Mouse (Mus musculus) hindbrain, embryonic 15.5 days (tissue): Measurements from ENCODE around the gene Col4a2. TPM values are rescaled to one million over a fixed set of nuclear protein-coding genes. Genes with fewer than 3 reads are reported as not detected.
A peak's percentile ranks its signal among the peaks of the same experiment; 100 is the strongest.
"Not testable (repeated sequence)": the region's sequence is repeated elsewhere in the genome, so short reads cannot be mapped to it uniquely, and the experiment has no call there.

Source experiments
- ATAC-seq: fragments of 200-750 bp; cut with Nextera tagmentation; 2 replicates; pipeline ENCODE4 v1.8.0; 2017; ENCODE audit warnings: low read depth, moderate number of reproducible peaks, moderate TSS enrichment; ENCODE audit not compliant: low FRiP score
- H3K27ac ChIP-seq: fragments of 300-500 bp; sonication (generic); replicated peaks from 2 replicates; pipeline ENCODE4 v1.5.1; 2015; ENCODE audit warnings: mild to moderate bottlenecking, inconsistent platforms
- H3K27me3 ChIP-seq: fragments of 300-500 bp; sonication (generic); 2 replicates; pipeline ENCODE4 v1.6.1; 2015; ENCODE audit warnings: control low read depth, inconsistent platforms
- H3K36me3 ChIP-seq: fragments of 300-500 bp; sonication (generic); 2 replicates; pipeline ENCODE4 v1.6.1; 2015; ENCODE audit warnings: control low read depth, inconsistent platforms
- H3K4me1 ChIP-seq: fragments of 300-500 bp; sonication (generic); replicated peaks from 2 replicates; pipeline ENCODE4 v1.6.1; 2015; ENCODE audit warnings: control low read depth, inconsistent platforms
- H3K4me2 ChIP-seq: fragments of 300-500 bp; sonication (generic); 2 replicates; pipeline ENCODE4 v1.6.1; 2015; ENCODE audit warnings: moderate library complexity, mild to moderate bottlenecking, inconsistent platforms
- H3K4me3 ChIP-seq: fragments of 300-500 bp; sonication (generic); 2 replicates; pipeline ENCODE4 v1.5.1; 2015; ENCODE audit warnings: mild to moderate bottlenecking, inconsistent platforms
- H3K9ac ChIP-seq: fragments of 300-500 bp; sonication (generic); 2 replicates; pipeline ENCODE4 v1.6.1; 2015; ENCODE audit warnings: inconsistent platforms
- H3K9me3 ChIP-seq: fragments of 300-500 bp; sonication (generic); 2 replicates; pipeline ENCODE4 v1.6.1; 2016; ENCODE audit warnings: control low read depth, inconsistent platforms
- WGBS: fragments of 180-500 bp; shearing (Covaris S2); methylation state at CpG from one replicate; pipeline ENCODE4 v1.1.7; 2015; 5-methylcytosine and 5-hydroxymethylcytosine counted together
- polyA plus RNA-seq: library from polyadenylated mRNA; unstranded; fragments of >200 nt; fragmentation: Nextera tagmentation; extraction: Ambion mirVana; gene quantifications from 2 replicates; pipeline ENCODE4 v1.2.1, GENCODE M21; 2015

The Col4a2 gene
- polyA plus RNA-seq, 1 experiment from 2014 or later, result 43.0 TPM

- peaks cover 69% of the 10 kb centered on the region for H3K27me3 ChIP-seq
- no peak overlapping the region for H3K27ac ChIP-seq
- ATAC-seq, result no peak
- 5% methylated on average over 9 of the region's 9 CpGs for WGBS
- H3K4me1 ChIP-seq, result peaks cover 24% of the 10 kb centered on the region
- no peaks in the 10 kb centered on the region for H3K9me3 ChIP-seq
- no peak overlapping the region for H3K9ac ChIP-seq
- H3K36me3 ChIP-seq, result no peaks in the 10 kb centered on the region
- H3K4me2 ChIP-seq, result peak overlapping the region; percentile 98
- H3K4me3 ChIP-seq, result peak overlapping the region; percentile 49
These were observed 164.6 kb downstream of the Col4a2 start for GRCm38 (mm10) chr8:11477178-11477553.

- Histone ChIP-seq H3K9me3 (no peaks in the 10 kb centered on the region), H3K9ac (peak within 1 kb of the TSS; percentile 46), H3K27me3 (peaks cover 69% of the 10 kb centered on the region), H3K4me2 (peak within 1 kb of the TSS; percentile 98), H3K4me1 (peaks cover 24% of the 10 kb centered on the region), H3K4me3 (peak within 1 kb of the TSS; percentile 49), H3K36me3 (no peaks in the 10 kb centered on the region), H3K27ac (no peak within 1 kb of the TSS)
- under 1% methylated on average over 68 of the region's 69 CpGs for whole genome bisulfite sequencing
- ATAC-seq, result peak; percentile 39; the same call in 1 of the 2 replicates
These were observed 165.5 kb downstream of the Col4a2 start, which contains the start of gene Rab20 for GRCm38 (mm10) chr8:11477811-11478761. TSS of gene Rab20 (minus strand) at chr8:11478710.

GRCm38 (mm10) chr8:11478807-11479527 lies 166.4 kb downstream of the Col4a2 start:
- H3K4me1 ChIP-seq, result peaks cover 24% of the 10 kb centered on the region
- no peak overlapping the region for H3K27ac ChIP-seq
- H3K27me3 ChIP-seq, result peaks cover 66% of the 10 kb centered on the region
- H3K36me3 ChIP-seq, result no peaks in the 10 kb centered on the region
- H3K9me3 ChIP-seq, result no peaks in the 10 kb centered on the region
- ATAC-seq, result no peak
- WGBS, result 3% methylated on average over 22 of the region's 23 CpGs
- peak overlapping the region; percentile 98 for H3K4me2 ChIP-seq
- peak overlapping the region; percentile 49 for H3K4me3 ChIP-seq
- H3K9ac ChIP-seq, result no peak overlapping the region

GRCm38 (mm10) chr8:11479591-11479990 lies 167.0 kb downstream of the Col4a2 start:
- Histone ChIP-seq H3K27ac (no peak overlapping the region), H3K4me3 (no peak overlapping the region), H3K36me3 (no peaks in the 10 kb centered on the region), H3K27me3 (peaks cover 60% of the 10 kb centered on the region), H3K4me1 (peaks cover 24% of the 10 kb centered on the region), H3K4me2 (no peak overlapping the region), H3K9ac (no peak overlapping the region), H3K9me3 (no peaks in the 10 kb centered on the region)
- no peak for ATAC-seq
- WGBS, result 13% methylated on average over 14 of the region's 14 CpGs

- H3K4me3 ChIP-seq, result no peak overlapping the region
- no peak overlapping the region for H3K9ac ChIP-seq
- H3K9me3 ChIP-seq, result no peaks in the 10 kb centered on the region
- H3K4me1 ChIP-seq, result peaks cover 17% of the 10 kb centered on the region
- H3K36me3 ChIP-seq, result no peaks in the 10 kb centered on the region
- peaks cover 39% of the 10 kb centered on the region for H3K27me3 ChIP-seq
- H3K4me2 ChIP-seq, result no peak overlapping the region
- WGBS, result 41% methylated on average over 3 of the region's 3 CpGs
- no peak overlapping the region for H3K27ac ChIP-seq
- no peak for ATAC-seq
These were observed 169.3 kb downstream of the Col4a2 start for GRCm38 (mm10) chr8:11481876-11482275.

GRCm38 (mm10) chr8:11482537-11482936 lies 169.9 kb downstream of the Col4a2 start:
- Histone ChIP-seq H3K4me1 (peaks cover 15% of the 10 kb centered on the region), H3K9me3 (no peaks in the 10 kb centered on the region), H3K4me3 (no peak overlapping the region), H3K4me2 (no peak overlapping the region), H3K36me3 (no peaks in the 10 kb centered on the region), H3K27ac (no peak overlapping the region), H3K9ac (no peak overlapping the region), H3K27me3 (peaks cover 33% of the 10 kb centered on the region)
- 78% methylated on average over 3 of the region's 3 CpGs for WGBS
- no peak for ATAC-seq

- no peak overlapping the region for H3K27ac ChIP-seq
- ATAC-seq, result no peak
- no peaks in the 10 kb centered on the region for H3K36me3 ChIP-seq
- H3K4me2 ChIP-seq, result no peak overlapping the region
- no peak overlapping the region for H3K9ac ChIP-seq
- no peak overlapping the region for H3K4me3 ChIP-seq
- WGBS, result 22% methylated on average over 7 of the region's 7 CpGs
- H3K4me1 ChIP-seq, result no peaks in the 10 kb centered on the region
- H3K27me3 ChIP-seq, result 0 out of 2 replicates have a peak, but pooled peaks cover 3% of the 10 kb centered on the region
- H3K9me3 ChIP-seq, result no peaks in the 10 kb centered on the region
These were observed 173.5 kb downstream of the Col4a2 start for GRCm38 (mm10) chr8:11486142-11486541.

GRCm38 (mm10) chr8:11487229-11487628 lies 174.6 kb downstream of the Col4a2 start:
- Histone ChIP-seq H3K9me3 (no peaks in the 10 kb centered on the region), H3K4me3 (no peak overlapping the region), H3K27ac (no peak overlapping the region), H3K4me2 (no peak overlapping the region), H3K27me3 (0 out of 2 replicates have a peak, but pooled peaks cover 3% of the 10 kb centered on the region), H3K36me3 (no peaks in the 10 kb centered on the region), H3K4me1 (no peaks in the 10 kb centered on the region), H3K9ac (no peak overlapping the region)
- no peak for ATAC-seq
- WGBS, result 65% methylated on average over 4 of the region's 4 CpGs

GRCm38 (mm10) chr8:11492340-11492739 lies 179.7 kb downstream of the Col4a2 start:
- H3K4me3 ChIP-seq, H3K4me2 ChIP-seq, H3K9me3 ChIP-seq, H3K27ac ChIP-seq, ATAC-seq, H3K9ac ChIP-seq, H3K36me3 ChIP-seq, H3K4me1 ChIP-seq: not testable (repeated sequence)
- H3K27me3 ChIP-seq, result peaks cover 12% of the 10 kb centered on the region; the same call in 1 of the 2 replicates
- 86% methylated on average over 2 of the region's 2 CpGs for WGBS

- Histone ChIP-seq H3K4me3 (peak within 1 kb of the TSS; percentile 77), H3K4me1 (peaks cover 18% of the 10 kb centered on the region), H3K4me2 (peak within 1 kb of the TSS; percentile 81), H3K27me3 (peaks cover 9% of the 10 kb centered on the region; the same call in 1 of the 2 replicates), H3K9me3 (no peaks in the 10 kb centered on the region), H3K9ac (peak within 1 kb of the TSS; percentile 77), H3K36me3 (no peaks in the 10 kb centered on the region), H3K27ac (peak within 1 kb of the TSS; percentile 89)
- 4% methylated on average over 73 of the region's 73 CpGs for WGBS
- ATAC-seq, result peak; percentile 99
These were observed 184.7 kb downstream of the Col4a2 start, which contains the start of gene Naxd for GRCm38 (mm10) chr8:11497017-11497990. TSS of gene Naxd (plus strand) at chr8:11497506.

- no peaks in the 10 kb centered on the region for H3K9me3 ChIP-seq
- WGBS, result 76% methylated on average over 12 of the region's 12 CpGs
- H3K36me3 ChIP-seq, result peaks cover 2% of the 10 kb centered on the region; the same call in 1 of the 2 replicates
- peak overlapping the region; percentile 77 for H3K4me3 ChIP-seq
- no peak for ATAC-seq
- H3K27ac ChIP-seq, result peak overlapping the region; percentile 89; the same call in 1 of the 2 replicates
- H3K9ac ChIP-seq, result peak overlapping the region; percentile 77; the same call in 1 of the 2 replicates
- H3K4me1 ChIP-seq, result peaks cover 18% of the 10 kb centered on the region
- peak overlapping the region; percentile 81 for H3K4me2 ChIP-seq
- peaks cover 9% of the 10 kb centered on the region; the same call in 1 of the 2 replicates for H3K27me3 ChIP-seq
These were observed 185.7 kb downstream of the Col4a2 start for GRCm38 (mm10) chr8:11498281-11498680.
